Mouse (Mus musculus) lung, embryonic 16.5 days (tissue): ENCODE measurements around the gene Spsb2. TPM values are rescaled to one million over a fixed set of nuclear protein-coding genes. Genes with fewer than 3 reads are reported as not detected.

Experiments used
- ATAC-seq: fragments of 200-750 bp; cut with Nextera tagmentation; 2 replicates; pipeline ENCODE4 v1.8.0; 2017; ENCODE audit warnings: low read depth, mild to moderate bottlenecking, moderate library complexity
- H3K27ac ChIP-seq: fragments of 300-500 bp; sonication (generic); 2 replicates; pipeline ENCODE4 v1.5.1; 2014; ENCODE audit warnings: mild to moderate bottlenecking, control low read depth, low read length
- H3K27me3 ChIP-seq: fragments of 300-500 bp; sonication (generic); 2 replicates; pipeline ENCODE4 v1.6.1; 2014; ENCODE audit warnings: low read depth, low read length, mixed read lengths; ENCODE audit not compliant: control insufficient read depth, insufficient read depth
- H3K36me3 ChIP-seq: fragments of 300-500 bp; sonication (generic); 2 replicates; pipeline ENCODE4 v1.6.1; 2014; ENCODE audit warnings: low read length; ENCODE audit not compliant: control insufficient read depth, insufficient read depth
- H3K4me1 ChIP-seq: fragments of 300-500 bp; sonication (generic); replicated peaks from 2 replicates; pipeline ENCODE4 v1.6.1; 2014; ENCODE audit warnings: low read length, mixed read lengths; ENCODE audit not compliant: control insufficient read depth, insufficient read depth
- H3K4me2 ChIP-seq: fragments of 300-500 bp; sonication (generic); 2 replicates; pipeline ENCODE4 v1.6.1; 2014; ENCODE audit warnings: low read depth, low read length, control low read depth
- H3K4me3 ChIP-seq: fragments of 300-500 bp; sonication (generic); 2 replicates; pipeline ENCODE4 v1.5.1; 2014; ENCODE audit warnings: mild to moderate bottlenecking, low read length, control low read depth
- H3K9ac ChIP-seq: fragments of 300-500 bp; sonication (generic); 2 replicates; pipeline ENCODE4 v1.6.1; 2014; ENCODE audit warnings: low read length, control low read depth
- H3K9me3 ChIP-seq: fragments of 300-500 bp; sonication (generic); 2 replicates; pipeline ENCODE4 v1.6.1; 2016; ENCODE audit warnings: low read length; ENCODE audit not compliant: control insufficient read depth
- WGBS: fragments of 180-500 bp; shearing (Covaris S2); extraction: QIAGEN DNeasy Blood & Tissue Kit; methylation state at CpG from one replicate; pipeline ENCODE4 v1.1.7; 2014; 5-methylcytosine and 5-hydroxymethylcytosine counted together
- polyA plus RNA-seq: library from polyadenylated mRNA; unstranded; fragments of >200 nt; fragmentation: Nextera tagmentation; extraction: Ambion mirVana; gene quantifications from 2 replicates; pipeline ENCODE4 v1.2.1, GENCODE M21; 2015

Gene Spsb2
- polyA plus RNA-seq, 1 experiment from 2014 or later = 13.6 TPM

- ATAC-seq = peak; percentile 51
- Histone ChIP-seq H3K27ac (no peak overlapping the region), H3K9me3 (no peaks in the 10 kb centered on the region), H3K4me1 (peaks cover 21% of the 10 kb centered on the region), H3K27me3 (no peaks in the 10 kb centered on the region), H3K4me3 (no peak overlapping the region), H3K36me3 (peaks cover 18% of the 10 kb centered on the region), H3K9ac (no peak overlapping the region), H3K4me2 (no peak overlapping the region)
- WGBS = 49% methylated on average over 7 of the region's 7 CpGs
These were observed 27.9 kb downstream of the Spsb2 start for GRCm38 (mm10) chr6:124836411-124836810.

- ATAC-seq = no peak
- H3K4me1 ChIP-seq = peaks cover 21% of the 10 kb centered on the region
- no peaks in the 10 kb centered on the region for H3K36me3 ChIP-seq
- H3K4me2 ChIP-seq = no peak overlapping the region
- 7% methylated on average over 8 of the region's 8 CpGs for WGBS
- no peaks in the 10 kb centered on the region for H3K9me3 ChIP-seq
- H3K9ac ChIP-seq = no peak overlapping the region
- no peak overlapping the region for H3K27ac ChIP-seq
- H3K27me3 ChIP-seq = no peaks in the 10 kb centered on the region
- no peak overlapping the region for H3K4me3 ChIP-seq
These were observed 31.3 kb downstream of the Spsb2 start for GRCm38 (mm10) chr6:124839805-124840204.

- Histone ChIP-seq H3K4me3 (no peak within 1 kb of the TSS), H3K36me3 (no peaks in the 10 kb centered on the region; the same call in 1 of the 2 replicates), H3K27me3 (no peaks in the 10 kb centered on the region), H3K4me2 (no peak within 1 kb of the TSS), H3K9ac (no peak within 1 kb of the TSS), H3K4me1 (peaks cover 21% of the 10 kb centered on the region), H3K9me3 (no peaks in the 10 kb centered on the region), H3K27ac (no peak within 1 kb of the TSS)
- ATAC-seq = no peak
- 26% methylated on average over 15 of the region's 15 CpGs for WGBS
These were observed 32.0 kb downstream of the Spsb2 start, which contains the start of gene Gnb3 for GRCm38 (mm10) chr6:124840241-124841167. Gnb3 (minus strand) TSS chr6:124840275.

- WGBS = 11% methylated on average over 9 of the region's 9 CpGs
- no peak overlapping the region for H3K9ac ChIP-seq
These were observed 38.8 kb downstream of the Spsb2 start for GRCm38 (mm10) chr6:124847305-124847704.

GRCm38 (mm10) chr6:124850535-124850934 lies 42.1 kb downstream of the Spsb2 start:
- no peak overlapping the region for H3K27ac ChIP-seq
- no peaks in the 10 kb centered on the region; the same call in 1 of the 2 replicates for H3K36me3 ChIP-seq
- no peak overlapping the region for H3K4me2 ChIP-seq
- no peaks in the 10 kb centered on the region for H3K9me3 ChIP-seq
- WGBS = 51% methylated on average over 8 of the region's 8 CpGs
- no peak overlapping the region for H3K4me3 ChIP-seq
- ATAC-seq = no peak
- no peak overlapping the region for H3K9ac ChIP-seq
- H3K27me3 ChIP-seq = no peaks in the 10 kb centered on the region
- peaks cover 2% of the 10 kb centered on the region; the same call in 1 of the 2 replicates for H3K4me1 ChIP-seq

More at GRCm38 (mm10) chr6:124847305-124847704, 38.8 kb downstream of the Spsb2 start:
- ATAC-seq = peak; percentile 88
- no peak overlapping the region for H3K27ac ChIP-seq
- no peaks in the 10 kb centered on the region for H3K9me3 ChIP-seq
- H3K27me3 ChIP-seq = no peaks in the 10 kb centered on the region
- H3K4me2 ChIP-seq = no peak overlapping the region
- peaks cover 2% of the 10 kb centered on the region; the same call in 1 of the 2 replicates for H3K4me1 ChIP-seq
- no peak overlapping the region for H3K4me3 ChIP-seq
- no peaks in the 10 kb centered on the region; the same call in 1 of the 2 replicates for H3K36me3 ChIP-seq

GRCm38 (mm10) chr6:124854647-124855046 lies 46.2 kb downstream of the Spsb2 start:
- Histone ChIP-seq H3K4me2 (no peak overlapping the region), H3K27ac (no peak overlapping the region), H3K4me3 (no peak overlapping the region), H3K27me3 (peaks cover 14% of the 10 kb centered on the region), H3K9ac (no peak overlapping the region), H3K36me3 (no peaks in the 10 kb centered on the region), H3K4me1 (peaks cover 13% of the 10 kb centered on the region), H3K9me3 (no peaks in the 10 kb centered on the region)
- 69% methylated on average over 12 of the region's 12 CpGs for WGBS
- no peak for ATAC-seq

- Histone ChIP-seq H3K4me2 (peak overlapping the region; percentile 97), H3K27me3 (peaks cover 19% of the 10 kb centered on the region), H3K27ac (no peak overlapping the region), H3K4me3 (peak overlapping the region; percentile 79), H3K9me3 (no peaks in the 10 kb centered on the region), H3K4me1 (peaks cover 13% of the 10 kb centered on the region), H3K36me3 (no peaks in the 10 kb centered on the region), H3K9ac (peak overlapping the region; percentile 38; the same call in 1 of the 2 replicates)
- 6% methylated on average over 14 of the region's 14 CpGs for WGBS
- ATAC-seq = no peak
These were observed 47.9 kb downstream of the Spsb2 start for GRCm38 (mm10) chr6:124856321-124856720.

- H3K27ac ChIP-seq = peak within 1 kb of the TSS; percentile 87
- no peaks in the 10 kb centered on the region for H3K36me3 ChIP-seq
- WGBS = under 1% methylated on average over 62 of the region's 86 CpGs
- no peaks in the 10 kb centered on the region for H3K9me3 ChIP-seq
- H3K9ac ChIP-seq = peak within 1 kb of the TSS; percentile 89
- H3K27me3 ChIP-seq = peaks cover 24% of the 10 kb centered on the region
- peak; percentile 87 for ATAC-seq
- peak within 1 kb of the TSS; percentile 79 for H3K4me3 ChIP-seq
- peaks cover 13% of the 10 kb centered on the region for H3K4me1 ChIP-seq
- H3K4me2 ChIP-seq = peak within 1 kb of the TSS; percentile 97
These were observed 48.7 kb downstream of the Spsb2 start, which contains the start of gene P3h3 for GRCm38 (mm10) chr6:124856916-124857839. P3h3 (minus strand) TSS chr6:124857752.
